Mouse (Mus musculus): ENCODE measurements around the gene Alpk1.

Alpk1 gene

GRCm38 (mm10) chr3:127694802-127695771 is 85.2 kb downstream of the Alpk1 start:
- no peak for DNase-seq (ENCODE audit: low spot score)

GRCm38 (mm10) chr3:127691230-127691629 is 89.1 kb downstream of the Alpk1 start:
- DNase-seq (ENCODE audit: low spot score) = no peak

DNA sequence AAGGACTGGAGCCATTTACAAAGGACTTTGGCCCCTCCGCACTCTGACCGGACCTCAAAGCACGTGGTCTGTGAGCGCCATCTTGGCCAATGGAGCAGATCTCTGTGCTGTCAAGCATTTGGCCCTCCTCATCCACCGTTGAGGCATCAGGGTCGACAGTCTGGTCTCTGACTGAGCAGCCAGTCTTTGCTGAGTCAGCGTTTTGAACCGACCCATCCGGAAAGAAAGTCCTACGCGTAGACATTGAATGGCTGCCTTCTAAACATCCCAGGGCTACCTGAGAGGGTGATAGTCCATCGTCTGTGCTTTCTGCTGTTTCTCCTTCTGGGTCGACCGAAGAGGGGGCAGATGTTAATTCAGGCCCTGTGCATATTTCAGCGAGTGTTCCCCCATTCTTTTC is 100.6 kb downstream of the Alpk1 start:
- DNase-seq (ENCODE audit: low spot score) = no peak

DNA sequence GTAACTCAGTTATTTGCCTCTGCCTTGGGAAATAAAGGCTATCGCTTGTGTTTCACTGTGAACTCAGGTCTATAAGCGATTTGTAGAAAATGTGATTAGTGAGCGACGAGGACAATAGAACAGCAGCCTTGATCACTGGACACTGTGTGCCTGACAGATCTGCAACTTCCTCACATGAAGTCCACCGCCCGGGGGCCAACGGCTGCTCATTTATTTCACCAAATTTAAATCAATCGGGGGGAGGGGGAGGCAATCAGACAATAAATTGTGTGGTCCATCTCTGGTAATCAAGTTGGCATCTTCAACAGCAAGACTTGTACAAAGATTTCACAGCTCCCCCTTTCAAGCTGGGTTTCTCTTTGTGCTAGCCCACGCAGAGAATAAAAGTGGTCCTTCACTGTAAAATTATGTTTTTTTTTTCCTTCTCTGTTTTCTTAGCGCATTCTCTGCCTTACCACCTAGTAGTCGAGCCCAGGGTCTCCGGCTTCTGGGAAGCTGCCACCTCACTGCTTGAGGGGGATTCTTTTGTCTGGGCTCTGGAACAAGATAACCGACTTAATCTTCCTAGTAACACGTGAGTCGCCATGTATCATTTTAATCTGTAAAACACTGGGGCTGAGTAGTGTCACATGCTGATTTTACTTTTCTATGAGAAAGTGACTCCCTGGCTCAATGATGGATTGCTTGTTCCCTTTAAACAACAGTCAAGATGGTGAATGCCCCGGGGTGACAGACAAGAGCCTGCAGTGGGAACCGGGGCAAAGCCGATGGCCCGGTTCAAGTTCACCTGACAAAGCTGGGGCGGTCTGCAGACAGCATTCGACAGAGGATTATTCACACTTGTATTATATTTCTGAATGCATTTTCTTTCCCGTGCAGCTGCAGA is 118.4 kb downstream of the Alpk1 start:
- no peak for DNase-seq (ENCODE audit: low spot score)

GRCm38 (mm10) chr3:127660712-127661111 is 119.6 kb downstream of the Alpk1 start:
- DNase-seq (ENCODE audit: low spot score) = no peak

DNA sequence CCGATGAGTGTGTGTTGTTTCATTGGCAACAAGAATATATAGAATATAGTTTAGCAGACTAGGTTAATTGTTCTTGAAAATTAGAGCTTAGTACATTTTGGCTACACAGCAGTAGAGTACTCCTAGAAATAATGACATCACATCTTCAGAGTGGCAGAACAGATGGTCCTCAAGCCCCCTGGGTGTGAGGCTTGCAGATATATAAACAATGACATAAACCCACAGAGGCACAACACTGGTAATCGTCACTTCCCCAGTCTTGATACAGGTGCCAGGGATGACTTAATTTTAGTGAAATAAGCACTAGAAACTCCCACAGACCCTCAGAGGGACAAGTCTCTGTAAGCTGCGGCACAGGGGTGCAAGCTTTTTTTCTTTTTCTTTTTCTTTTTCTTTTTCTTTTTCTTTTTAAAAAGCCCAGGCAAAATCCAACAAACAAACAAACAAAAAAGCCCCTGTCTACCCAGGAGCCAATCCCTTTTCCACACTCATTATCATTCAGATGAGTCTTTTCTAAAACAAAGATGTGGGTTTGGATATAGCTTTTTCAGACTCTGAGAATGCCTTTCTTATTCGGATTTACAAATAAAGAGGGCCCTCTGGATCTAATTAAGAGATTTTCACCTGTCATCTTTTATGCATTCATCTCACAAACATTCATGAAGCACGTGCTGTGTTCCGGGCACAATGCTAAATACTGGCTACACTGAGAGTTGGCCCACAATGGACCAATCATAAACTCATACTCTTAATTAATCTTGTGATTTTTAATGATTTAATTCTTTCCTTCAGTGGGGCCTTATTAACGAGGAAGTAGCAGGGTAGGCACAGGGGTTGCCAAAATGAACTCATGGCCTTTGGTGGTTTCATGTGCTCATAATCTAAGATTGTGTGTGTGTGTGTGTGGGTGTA is 128.3 kb downstream of the Alpk1 start:
- no peak for DNase-seq (ENCODE audit: low spot score)

GRCm38 (mm10) chr3:127646156-127646825 is 134.0 kb downstream of the Alpk1 start:
- no peak for DNase-seq (ENCODE audit: low spot score)

GRCm38 (mm10) chr3:127642211-127642610 is 138.1 kb downstream of the Alpk1 start:
- no peak for DNase-seq (ENCODE audit: low spot score)

GRCm38 (mm10) chr3:127640762-127641700 is 139.3 kb downstream of the Alpk1 start:
- no peak for DNase-seq (ENCODE audit: low spot score)

- no peak for DNase-seq (ENCODE audit: low spot score)
Measured at GRCm38 (mm10) chr3:127639875-127640761, 140.2 kb downstream of the Alpk1 start.

- no peak for DNase-seq (ENCODE audit: low spot score)
Measured at GRCm38 (mm10) chr3:127634984-127635349, 145.4 kb downstream of the Alpk1 start.

DNA sequence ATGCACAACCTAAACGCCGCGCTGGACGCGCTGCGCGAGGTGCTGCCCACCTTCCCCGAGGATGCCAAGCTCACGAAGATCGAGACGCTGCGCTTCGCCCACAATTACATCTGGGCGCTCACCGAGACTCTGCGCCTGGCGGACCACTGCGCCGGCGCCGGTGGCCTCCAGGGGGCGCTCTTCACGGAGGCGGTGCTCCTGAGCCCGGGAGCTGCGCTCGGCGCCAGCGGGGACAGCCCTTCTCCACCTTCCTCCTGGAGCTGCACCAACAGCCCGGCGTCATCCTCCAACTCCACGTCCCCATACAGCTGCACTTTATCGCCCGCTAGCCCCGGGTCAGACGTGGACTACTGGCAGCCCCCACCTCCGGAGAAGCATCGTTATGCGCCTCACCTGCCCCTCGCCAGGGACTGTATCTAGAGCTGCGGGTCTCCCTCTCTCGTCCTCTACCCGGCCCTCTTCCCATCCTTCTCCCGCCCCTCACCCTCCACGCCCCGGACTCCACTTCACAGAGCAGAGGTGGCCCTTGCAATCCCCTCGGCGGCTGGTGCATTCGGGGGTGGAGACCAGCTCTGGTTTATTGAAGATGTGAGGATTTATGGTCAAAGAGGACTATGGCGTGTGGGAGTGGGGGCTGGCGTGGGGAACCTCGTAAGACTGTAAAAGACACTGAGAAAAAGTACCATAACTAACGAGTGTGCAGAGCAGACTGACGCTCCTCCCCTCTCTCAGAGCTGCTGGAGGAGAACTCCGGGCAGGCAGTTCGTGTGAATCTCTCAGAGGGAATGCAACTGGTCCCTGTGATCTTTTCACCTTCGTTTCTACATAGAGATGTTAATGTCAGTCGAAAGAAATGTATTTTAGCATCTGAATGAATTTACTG is 146.0 kb downstream of the Alpk1 start:
- peak; percentile 28 for DNase-seq (ENCODE audit: low spot score)

DNA sequence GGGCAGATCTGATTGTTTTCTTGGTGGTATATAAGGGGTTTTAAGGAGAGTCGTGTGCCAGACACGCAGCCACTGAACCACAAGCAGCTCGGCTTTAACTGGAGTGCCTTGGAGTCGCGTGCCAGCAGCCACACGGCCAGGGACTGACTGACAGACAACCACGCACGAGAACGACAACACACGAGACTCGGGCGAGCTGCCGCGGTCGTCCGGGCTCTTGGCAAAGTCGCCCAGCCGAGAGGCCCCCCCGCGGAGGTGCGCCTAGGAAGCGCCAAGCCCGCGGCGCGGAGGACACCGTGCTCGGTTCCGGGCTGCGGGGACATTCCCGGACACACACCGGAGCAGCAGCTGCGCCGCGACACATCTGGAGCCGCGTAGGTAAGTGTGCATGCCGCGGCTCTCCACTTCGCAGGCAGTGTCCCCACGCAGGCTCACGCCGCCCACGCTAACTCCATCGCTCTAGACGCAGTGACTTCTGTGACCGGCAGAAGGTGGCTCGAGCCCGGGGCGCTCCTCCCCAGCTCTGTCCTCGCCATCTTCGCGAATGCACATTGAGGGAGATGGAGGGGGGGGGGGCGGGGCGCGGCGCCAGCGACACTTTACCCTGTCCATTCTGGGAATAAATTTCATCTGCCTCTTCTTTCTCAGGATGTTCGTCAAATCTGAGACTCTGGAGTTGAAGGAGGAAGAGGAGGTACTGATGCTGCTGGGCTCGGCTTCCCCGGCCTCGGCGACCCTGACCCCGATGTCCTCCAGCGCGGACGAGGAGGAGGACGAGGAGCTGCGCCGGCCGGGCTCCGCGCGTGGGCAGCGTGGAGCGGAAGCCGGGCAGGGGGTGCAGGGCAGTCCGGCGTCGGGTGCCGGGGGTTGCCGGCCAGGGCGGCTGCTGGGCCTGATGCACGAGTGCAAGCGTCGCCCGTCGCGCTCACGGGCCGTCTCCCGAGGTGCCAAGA is 147.0 kb downstream of the Alpk1 start, which contains the start of gene Neurog2:
Neurog2 (plus strand) TSS at position 56 of the 953 bp plus-strand sequence.
- no peak for DNase-seq (ENCODE audit: low spot score)

- DNase-seq (ENCODE audit: low spot score) = no peak
Measured at GRCm38 (mm10) chr3:127632531-127632930, 147.8 kb downstream of the Alpk1 start.

- DNase-seq (ENCODE audit: low spot score) = no peak
Measured at GRCm38 (mm10) chr3:127631582-127631981, 148.7 kb downstream of the Alpk1 start.

GRCm38 (mm10) chr3:127630735-127631372 is 149.5 kb downstream of the Alpk1 start:
- DNase-seq (ENCODE audit: low spot score) = no peak

Measured in urinary bladder, postnatal 10 days (tissue).